Mouse (Mus musculus) intestine, embryonic 14.5 days (tissue): ENCODE data around the gene Scn5a. TPM values are rescaled to one million over a fixed set of nuclear protein-coding genes. Genes with fewer than 3 reads are reported as not detected.

Source experiments
- ATAC-seq: fragments of 200-750 bp; cut with Nextera tagmentation; replicated peaks from 2 replicates; pipeline ENCODE4 v1.8.0; 2017; ENCODE audit warnings: low read depth, moderate number of reproducible peaks, moderate TSS enrichment, moderate library complexity; ENCODE audit not compliant: low FRiP score, low TSS enrichment
- DNase-seq: peaks from one replicate; pipeline ENCODE4 v3.0.0-alpha.2; 2018; ENCODE audit warnings: low spot score
- H3K27ac ChIP-seq: fragments of 300-500 bp; sonication (generic); 2 replicates; pipeline ENCODE4 v1.5.1; 2014; ENCODE audit warnings: low read depth, mild to moderate bottlenecking, control low read depth
- H3K27me3 ChIP-seq: fragments of 300-500 bp; sonication (generic); replicated peaks from 2 replicates; pipeline ENCODE4 v1.6.1; 2014; ENCODE audit warnings: low read length, control low read depth; ENCODE audit not compliant: control insufficient read depth, insufficient read depth
- H3K36me3 ChIP-seq: fragments of 300-500 bp; sonication (generic); 2 replicates; pipeline ENCODE4 v1.6.1; 2014; ENCODE audit warnings: low read length, control low read depth; ENCODE audit not compliant: control insufficient read depth, insufficient read depth
- H3K4me1 ChIP-seq: fragments of 300-500 bp; sonication (generic); replicated peaks from 2 replicates; pipeline ENCODE4 v1.6.1; 2014; ENCODE audit warnings: low read length, control low read depth, mixed read lengths; ENCODE audit not compliant: control insufficient read depth, insufficient read depth
- H3K4me2 ChIP-seq: fragments of 300-500 bp; sonication (generic); 2 replicates; pipeline ENCODE4 v1.6.1; 2014; ENCODE audit warnings: low read length
- H3K4me3 ChIP-seq: fragments of 300-500 bp; sonication (generic); 2 replicates; pipeline ENCODE4 v1.5.1; 2014; ENCODE audit warnings: low read depth, low read length, control low read depth, mixed read lengths
- H3K9ac ChIP-seq: fragments of 300-500 bp; sonication (generic); 2 replicates; pipeline ENCODE4 v1.6.1; 2014; ENCODE audit warnings: mild to moderate bottlenecking, low read length
- H3K9me3 ChIP-seq: fragments of 300-500 bp; sonication (generic); 2 replicates; pipeline ENCODE4 v1.6.1; 2016; ENCODE audit warnings: low read length, control low read depth; ENCODE audit not compliant: control insufficient read depth
- WGBS: fragments of 180-500 bp; shearing (Covaris S2); extraction: QIAGEN DNeasy Blood & Tissue Kit; methylation state at CpG from one replicate; pipeline ENCODE4 v1.1.7; 2014; 5-methylcytosine and 5-hydroxymethylcytosine counted together
- polyA plus RNA-seq: library from polyadenylated mRNA; unstranded; fragments of >200 nt; fragmentation: Nextera tagmentation; extraction: Ambion mirVana; gene quantifications from 2 replicates; pipeline ENCODE4 v1.2.1, GENCODE M21; 2014

The Scn5a gene
- polyA plus RNA-seq, 1 experiment from 2014 or later, result 0.55 TPM

GRCm38 (mm10) chr9:119573009-119573408 lies 5.8 kb downstream of the Scn5a start:
- H3K4me2 ChIP-seq, result no peak overlapping the region
- H3K27me3 ChIP-seq, result peaks cover 77% of the 10 kb centered on the region
- 53% methylated on average over 14 of the region's 14 CpGs for WGBS
- ATAC-seq, result no peak
- H3K36me3 ChIP-seq, result no peaks in the 10 kb centered on the region
- DNase-seq, result no peak
- H3K27ac ChIP-seq, result no peak overlapping the region
- H3K4me1 ChIP-seq, result no peaks in the 10 kb centered on the region
- H3K9ac ChIP-seq, result no peak overlapping the region
- H3K4me3 ChIP-seq, result no peak overlapping the region
- no peaks in the 10 kb centered on the region for H3K9me3 ChIP-seq

- Histone ChIP-seq H3K4me1 (no peaks in the 10 kb centered on the region), H3K36me3 (no peaks in the 10 kb centered on the region), H3K4me3 (no peak overlapping the region), H3K4me2 (no peak overlapping the region), H3K27ac (no peak overlapping the region), H3K27me3 (peaks cover 62% of the 10 kb centered on the region), H3K9ac (no peak overlapping the region), H3K9me3 (no peaks in the 10 kb centered on the region)
- DNase-seq (no peak), ATAC-seq (no peak)
- 3% methylated on average over 15 of the region's 15 CpGs for WGBS
Observed at GRCm38 (mm10) chr9:119571411-119571888, 7.4 kb downstream of the Scn5a start.

GRCm38 (mm10) chr9:119570652-119571051 lies 8.2 kb downstream of the Scn5a start:
- Histone ChIP-seq H3K27ac (no peak overlapping the region), H3K4me2 (no peak overlapping the region), H3K4me3 (no peak overlapping the region), H3K36me3 (no peaks in the 10 kb centered on the region), H3K27me3 (peaks cover 57% of the 10 kb centered on the region), H3K9me3 (no peaks in the 10 kb centered on the region), H3K9ac (no peak overlapping the region), H3K4me1 (no peaks in the 10 kb centered on the region)
- DNase-seq, result no peak
- WGBS, result 19% methylated on average over 9 of the region's 9 CpGs
- ATAC-seq, result no peak

GRCm38 (mm10) chr9:119568732-119569131 lies 10.1 kb downstream of the Scn5a start:
- ATAC-seq, result no peak
- Histone ChIP-seq H3K4me3 (no peak overlapping the region), H3K4me2 (no peak overlapping the region), H3K27ac (no peak overlapping the region), H3K36me3 (no peaks in the 10 kb centered on the region), H3K27me3 (peaks cover 45% of the 10 kb centered on the region), H3K9ac (no peak overlapping the region), H3K4me1 (no peaks in the 10 kb centered on the region), H3K9me3 (no peaks in the 10 kb centered on the region)
- DNase-seq, result no peak
- 76% methylated on average over 8 of the region's 8 CpGs for WGBS

- H3K27ac ChIP-seq, result no peak overlapping the region
- whole genome bisulfite sequencing, result 68% methylated on average over 5 of the region's 5 CpGs
- H3K4me3 ChIP-seq, result no peak overlapping the region
- no peak overlapping the region for H3K9ac ChIP-seq
- no peak overlapping the region for H3K4me2 ChIP-seq
- H3K9me3 ChIP-seq, result no peaks in the 10 kb centered on the region
- no peak for DNase-seq
- no peak for ATAC-seq
- H3K27me3 ChIP-seq, result peaks cover 36% of the 10 kb centered on the region
- no peaks in the 10 kb centered on the region for H3K4me1 ChIP-seq
- no peaks in the 10 kb centered on the region for H3K36me3 ChIP-seq
Observed at GRCm38 (mm10) chr9:119567800-119568199, 11.0 kb downstream of the Scn5a start.

- peaks cover 20% of the 10 kb centered on the region for H3K27me3 ChIP-seq
- 8% methylated on average over 10 of the region's 10 CpGs for WGBS
- H3K27ac ChIP-seq, result no peak overlapping the region
- H3K36me3 ChIP-seq, result no peaks in the 10 kb centered on the region
- no peak for DNase-seq
- ATAC-seq, result 0 out of 2 replicates have a peak, but pooled peaks have one; percentile 34
- no peak overlapping the region for H3K4me2 ChIP-seq
- no peaks in the 10 kb centered on the region for H3K9me3 ChIP-seq
- H3K4me3 ChIP-seq, result no peak overlapping the region
- H3K4me1 ChIP-seq, result no peaks in the 10 kb centered on the region
- H3K9ac ChIP-seq, result no peak overlapping the region
Observed at GRCm38 (mm10) chr9:119566214-119566613, 12.6 kb downstream of the Scn5a start.

- Histone ChIP-seq H3K27ac (no peak overlapping the region), H3K36me3 (no peaks in the 10 kb centered on the region), H3K4me2 (no peak overlapping the region), H3K4me3 (no peak overlapping the region), H3K27me3 (peaks cover 6% of the 10 kb centered on the region), H3K9ac (no peak overlapping the region), H3K4me1 (no peaks in the 10 kb centered on the region; the same call in 1 of the 2 replicates), H3K9me3 (no peaks in the 10 kb centered on the region)
- DNase-seq (no peak), ATAC-seq (no peak)
- WGBS, result 65% methylated on average over 6 of the region's 6 CpGs
Observed at GRCm38 (mm10) chr9:119564803-119565202, 14.0 kb downstream of the Scn5a start.

GRCm38 (mm10) chr9:119563617-119564016 lies 15.2 kb downstream of the Scn5a start:
- Histone ChIP-seq H3K4me2 (no peak overlapping the region), H3K4me3 (no peak overlapping the region), H3K27me3 (0 out of 2 replicates have a peak, but pooled peaks cover 5% of the 10 kb centered on the region), H3K9ac (no peak overlapping the region), H3K4me1 (no peaks in the 10 kb centered on the region; the same call in 1 of the 2 replicates), H3K36me3 (no peaks in the 10 kb centered on the region), H3K9me3 (no peaks in the 10 kb centered on the region), H3K27ac (no peak overlapping the region)
- DNase-seq, result no peak
- ATAC-seq, result no peak
- 69% methylated on average over 6 of the region's 6 CpGs for WGBS

GRCm38 (mm10) chr9:119562256-119562655 lies 16.6 kb downstream of the Scn5a start:
- ATAC-seq (no peak), DNase-seq (no peak)
- H3K9ac ChIP-seq, result no peak overlapping the region
- H3K9me3 ChIP-seq, result no peaks in the 10 kb centered on the region
- H3K4me3 ChIP-seq, result no peak overlapping the region
- H3K4me2 ChIP-seq, result no peak overlapping the region
- no peaks in the 10 kb centered on the region for H3K36me3 ChIP-seq
- 66% methylated on average over 12 of the region's 12 CpGs for WGBS
- no peaks in the 10 kb centered on the region; the same call in 1 of the 2 replicates for H3K4me1 ChIP-seq
- H3K27me3 ChIP-seq, result 0 out of 2 replicates have a peak, but pooled peaks cover 5% of the 10 kb centered on the region
- H3K27ac ChIP-seq, result no peak overlapping the region
